Mouse (Mus musculus): ENCODE data around the gene Eif5b. TPM values are rescaled to one million over a fixed set of nuclear protein-coding genes. Genes with fewer than 3 reads are reported as not detected.

Gene Eif5b
- total RNA-seq, 2 experiments from 2014 or later = 40.3 to 40.9 TPM

- no peak for DNase-seq
- intact Hi-C loops (cut with DNase I; ENCODE audit: low total_unique reads) = no loop called here
These were observed 105.4 kb downstream of the Eif5b start for GRCm38 (mm10) chr1:38103214-38103613.

GRCm38 (mm10) chr1:38103813-38104212, 106.0 kb downstream of the Eif5b start:
- intact Hi-C loops (cut with DNase I; ENCODE audit: low total_unique reads) = no loop called here
- DNase-seq = no peak

Other genes starting within 250 kb of the Eif5b start
- 1 to 10 TPM; 2.2 to 2.4 TPM for gene Tsga10, start 131.6 kb upstream of the Eif5b start, total RNA-seq (2021)
- gene Lipt1, start 126.3 kb upstream of the Eif5b start, total RNA-seq (2021) = 1 to 10 TPM; 5.5 to 5.8 TPM
- gene Mitd1, start 107.6 kb upstream of the Eif5b start, total RNA-seq (2021) = 1 to 10 TPM; 2.2 to 2.5 TPM
- 100 to 1,000 TPM; 229 to 257 TPM for gene Mrpl30, start 107.5 kb upstream of the Eif5b start, total RNA-seq (2021)
- gene Lyg2, start 81.5 kb upstream of the Eif5b start, total RNA-seq (2021) = not detected
- gene Lyg1, start 40.3 kb upstream of the Eif5b start, total RNA-seq (2021) = not detected
- 10 to 100 TPM; 36.4 to 39.5 TPM for gene Txndc9, start 117 bp upstream of the Eif5b start, total RNA-seq (2021)
- 10 to 100 TPM; 16.6 to 17.2 TPM for gene Rev1, start 131.8 kb downstream of the Eif5b start, total RNA-seq (2021)